24 mouse cellular contexts compared by ENCODE assay signal in the genomic region with DNA sequence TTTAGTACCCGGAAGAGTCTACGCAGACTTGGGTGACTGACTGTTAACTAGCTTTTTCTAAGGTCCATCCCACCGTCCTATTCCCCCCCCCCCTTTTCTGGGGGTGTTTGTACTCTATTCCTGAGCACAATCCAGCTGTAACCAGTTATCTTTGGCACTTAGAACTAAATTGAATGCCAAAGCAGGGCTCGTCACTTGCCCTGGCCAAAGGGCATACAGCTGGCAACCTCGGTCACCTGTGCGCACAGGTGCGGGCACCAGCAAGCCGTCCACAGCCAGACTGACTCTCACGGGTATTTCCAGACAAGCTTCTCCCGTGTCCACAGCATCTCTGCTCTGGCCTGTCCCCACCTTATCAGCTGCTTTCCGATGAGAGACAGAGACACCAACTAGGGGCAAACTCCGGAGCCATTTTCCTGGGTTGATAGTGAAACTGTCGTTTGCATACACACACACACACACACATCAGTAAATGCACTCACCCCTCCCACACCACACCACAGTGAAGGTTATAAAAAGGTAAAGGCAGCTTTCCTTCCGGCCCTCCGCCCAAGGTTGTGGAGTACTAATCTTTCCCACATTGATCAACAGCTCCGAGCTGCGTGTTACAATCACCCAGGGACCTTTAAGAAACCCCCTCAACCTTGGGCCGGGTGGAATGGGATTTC. TPM values are rescaled to one million over a fixed set of nuclear protein-coding genes. Genes with fewer than 3 reads are reported as not detected.
A peak's percentile ranks its signal among the peaks of the same experiment; 100 is the strongest.
DNase-seq lines count a peak whose midpoint lies in the region; ATAC-seq and TF ChIP-seq lines count a peak whose summit lies in the region.
"Had no signal": no experiment of that assay in that cellular context is flagged by ENCODE, and none has a peak within 500 bp of the region (broad histone marks: within the 10 kb centered on the region; RNA-seq: fewer than 3 reads in every experiment).

No protein-coding gene starts in this region.

- 82% methylated on average over 18 of the region's 18 CpGs for WGBS in kidney, embryonic 16.5 days
- WGBS in intestine, postnatal 0 days, result 47% methylated on average over 18 of the region's 18 CpGs
- 89% methylated on average over 18 of the region's 18 CpGs for WGBS in forebrain, embryonic 13.5 days

- no peaks in the 10 kb centered on the region for H3K9me3 ChIP-seq in kidney, embryonic 16.5 days (ENCODE audit: low read length)
- H3K9me3 ChIP-seq in intestine, postnatal 0 days (ENCODE audit: control insufficient read depth), result no peaks in the 10 kb centered on the region
- H3K9me3 ChIP-seq in forebrain, embryonic 13.5 days (replicated peaks), result no peaks in the 10 kb centered on the region
- H3K9me3 ChIP-seq: forebrain, embryonic 10.5 days; liver, embryonic 13.5 days; midbrain, embryonic 12.5 days; neural tube, embryonic 15.5 days had no signal

- H3K4me3 ChIP-seq in kidney, embryonic 16.5 days (ENCODE audit: low read length), result no peak overlapping the region
- peak overlapping the region; percentile 28 for H3K4me3 ChIP-seq in intestine, postnatal 0 days (ENCODE audit: low read depth, low read length)
- H3K4me3 ChIP-seq in forebrain, embryonic 13.5 days, result no peak overlapping the region
- H3K4me3 ChIP-seq: forebrain, embryonic 10.5 days; layer of hippocampus, adult 2 months; limb, embryonic 12.5 days; liver, embryonic 13.5 days; midbrain, embryonic 12.5 days; neural tube, embryonic 15.5 days had no signal

- H3K27ac ChIP-seq in kidney, embryonic 16.5 days (ENCODE audit: low read length), result no peak overlapping the region
- H3K27ac ChIP-seq in intestine, postnatal 0 days (ENCODE audit: low read depth, low read length), result peak overlapping the region; percentile 83
- no peak overlapping the region for H3K27ac ChIP-seq in forebrain, embryonic 13.5 days
- H3K27ac ChIP-seq: forebrain, embryonic 10.5 days; hindbrain, embryonic 14.5 days; layer of hippocampus, adult 2 months; limb, embryonic 12.5 days; liver, embryonic 13.5 days; midbrain, embryonic 12.5 days; neural tube, embryonic 15.5 days had no signal

- H3K4me2 ChIP-seq in kidney, embryonic 16.5 days (replicated peaks; ENCODE audit: low read depth, low read length), result no peak overlapping the region
- peak overlapping the region; percentile 55 for H3K4me2 ChIP-seq in intestine, postnatal 0 days (replicated peaks; ENCODE audit: low read depth)
- no peak overlapping the region for H3K4me2 ChIP-seq in forebrain, embryonic 13.5 days
- H3K4me2 ChIP-seq: hindbrain, embryonic 14.5 days; limb, embryonic 12.5 days; liver, embryonic 13.5 days; midbrain, embryonic 12.5 days; neural tube, embryonic 15.5 days had no signal

- no peaks in the 10 kb centered on the region for H3K27me3 ChIP-seq in kidney, embryonic 16.5 days (ENCODE audit: insufficient read depth, low read length)
- H3K27me3 ChIP-seq in intestine, postnatal 0 days (replicated peaks; ENCODE audit: control insufficient read depth, insufficient read depth, low read length), result no peaks in the 10 kb centered on the region
- H3K27me3 ChIP-seq in forebrain, embryonic 13.5 days, result peaks cover 21% of the 10 kb centered on the region

- no peak for ATAC-seq in kidney, embryonic 16.5 days (ENCODE audit: low FRiP score, low TSS enrichment)
- ATAC-seq in intestine, postnatal 0 days, result peak; percentile 68
- no peak for ATAC-seq in forebrain, embryonic 13.5 days
- ATAC-seq: CD4-positive, CD25-positive, alpha-beta regulatory T cell, adult 4 months; forebrain, postnatal 0 days; inflammation-experienced regulatory T-cells, adult 6 months had no signal

- peaks cover 20% of the 10 kb centered on the region for H3K4me1 ChIP-seq in kidney, embryonic 16.5 days (ENCODE audit: insufficient read depth, low read length)
- no peaks in the 10 kb centered on the region; the same call in 1 of the 2 replicates for H3K4me1 ChIP-seq in intestine, postnatal 0 days (replicated peaks; ENCODE audit: control insufficient read depth, insufficient read depth, low read length)
- peaks cover 12% of the 10 kb centered on the region for H3K4me1 ChIP-seq in forebrain, embryonic 13.5 days

- H3K36me3 ChIP-seq in kidney, embryonic 16.5 days (ENCODE audit: insufficient read depth, low read length), result no peaks in the 10 kb centered on the region
- no peaks in the 10 kb centered on the region for H3K36me3 ChIP-seq in intestine, postnatal 0 days (ENCODE audit: control insufficient read depth, insufficient read depth)
- no peaks in the 10 kb centered on the region for H3K36me3 ChIP-seq in forebrain, embryonic 13.5 days (ENCODE audit: poor library complexity, severe bottlenecking)
- H3K36me3 ChIP-seq: forebrain, embryonic 10.5 days; limb, embryonic 12.5 days; liver, embryonic 13.5 days; midbrain, embryonic 12.5 days; neural tube, embryonic 15.5 days had no signal

- no peak overlapping the region for H3K9ac ChIP-seq in kidney, embryonic 16.5 days (replicated peaks; ENCODE audit: low read length)
- H3K9ac ChIP-seq in intestine, postnatal 0 days (ENCODE audit: low read depth, low read length), result peak overlapping the region; percentile 22; the same call in 1 of the 2 replicates
- no peak overlapping the region for H3K9ac ChIP-seq in forebrain, embryonic 13.5 days
- H3K9ac ChIP-seq: forebrain, postnatal 0 days; hindbrain, embryonic 14.5 days; limb, embryonic 12.5 days; liver, embryonic 13.5 days; midbrain, embryonic 12.5 days; neural tube, embryonic 15.5 days had no signal

- peak; percentile 71 for DNase-seq in kidney, adult 18-20 months
- peak; percentile 77 to 87 for DNase-seq in kidney, postnatal 36 days
- DNase-seq in left cerebral cortex, postnatal 10 days (ENCODE audit: extremely low spot score in 1 of 2, low spot score in 2 of 2), result no peak
- DNase-seq in frontal cortex, postnatal 14 days (ENCODE audit: low spot score in 2 of 2), result no peak
- DNase-seq: cerebellum, adult 11-12 months; cerebellum, postnatal 10 days; forebrain, postnatal 0 days; gastrocnemius, postnatal 25 days; liver, embryonic 13.5 days; lung, adult 2 months; lung, postnatal 14 days; right cerebral cortex, postnatal 14 days; thymus, adult 2 months had no signal

- intact Hi-C loops in left cerebral cortex, postnatal 10 days (cut with DNase I), result no loop called here

- TF ChIP-seq CTCF in intestine, postnatal 0 days (IDR thresholded peaks at IDR 0.05; ENCODE audit: low read depth), result no peak

RNA-seq across cellular contexts. Expression of a gene that starts 5.3 kb away (rescaled TPM):
- 2.1 and 2.4 TPM in 2 replicates for polyA plus RNA-seq in kidney, embryonic 16.5 days (2015; fragmentation: Nextera tagmentation; extraction: Ambion mirVana)
- 4.7 and 5.6 TPM in 2 replicates for polyA plus RNA-seq in intestine, postnatal 0 days (2015; fragmentation: Nextera tagmentation; extraction: Ambion mirVana)
- 0.56 and 0.65 TPM in 2 replicates for polyA plus RNA-seq in forebrain, embryonic 13.5 days (2015; fragmentation: Nextera tagmentation; extraction: Ambion mirVana)
- 1 to 10 TPM; 1.1 to 1.2 TPM for total RNA-seq in left cerebral cortex, postnatal 10 days (2021)

RNA-seq across cellular contexts. Expression of a gene that starts 52.6 kb away (rescaled TPM):
- 4.1 and 5.0 TPM in 2 replicates for polyA plus RNA-seq in kidney, embryonic 16.5 days (2015; fragmentation: Nextera tagmentation; extraction: Ambion mirVana)
- 5.1 and 5.5 TPM in 2 replicates for polyA plus RNA-seq in intestine, postnatal 0 days (2015; fragmentation: Nextera tagmentation; extraction: Ambion mirVana)
- 4.2 and 4.3 TPM in 2 replicates for polyA plus RNA-seq in forebrain, embryonic 13.5 days (2015; fragmentation: Nextera tagmentation; extraction: Ambion mirVana)
- total RNA-seq in left cerebral cortex, postnatal 10 days (2021), result 10 to 100 TPM; 27.8 to 32.0 TPM

Comparison
In these comparisons a context has a peak if more than half of its experiments do, and no peak if none do; other contexts are left out.
1. DNase-seq: peak in kidney, adult 18-20 months (single experiment) and kidney, postnatal 36 days (2 of 2); none in left cerebral cortex, postnatal 10 days (0 of 2) and frontal cortex, postnatal 14 days (0 of 2).